Mouse (Mus musculus) embryo, embryonic 11.5 days (tissue): ENCODE results near the gene Wdr26.
A peak's percentile ranks its signal among the peaks of the same experiment; 100 is the strongest.

Source experiments
- DNase-seq: peaks from one replicate; pipeline ENCODE4 v3.0.0-alpha.2; 2012; ENCODE audit warnings: low read depth, low spot score

The Wdr26 gene

DNA sequence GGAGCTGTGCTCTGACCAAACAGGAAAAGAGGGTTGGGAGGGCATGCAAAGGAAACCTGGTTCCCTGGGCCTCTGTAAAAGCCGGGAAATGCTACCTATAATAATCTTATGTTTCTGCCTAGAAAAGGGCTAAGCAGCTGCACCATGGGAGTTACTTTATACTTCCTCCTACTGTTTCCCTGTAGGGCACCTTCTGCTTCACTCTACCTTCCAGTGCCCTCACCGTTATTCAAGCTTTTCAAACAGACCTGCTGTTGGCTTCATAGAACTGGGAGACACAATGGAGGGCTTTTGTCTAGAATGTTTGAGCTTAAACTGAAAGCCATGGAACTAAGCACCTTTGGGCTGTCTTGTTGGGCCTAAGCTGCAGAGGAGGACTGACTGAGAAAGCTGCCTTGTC lies 44.0 kb downstream of the Wdr26 start:
- no peak for DNase-seq

DNA sequence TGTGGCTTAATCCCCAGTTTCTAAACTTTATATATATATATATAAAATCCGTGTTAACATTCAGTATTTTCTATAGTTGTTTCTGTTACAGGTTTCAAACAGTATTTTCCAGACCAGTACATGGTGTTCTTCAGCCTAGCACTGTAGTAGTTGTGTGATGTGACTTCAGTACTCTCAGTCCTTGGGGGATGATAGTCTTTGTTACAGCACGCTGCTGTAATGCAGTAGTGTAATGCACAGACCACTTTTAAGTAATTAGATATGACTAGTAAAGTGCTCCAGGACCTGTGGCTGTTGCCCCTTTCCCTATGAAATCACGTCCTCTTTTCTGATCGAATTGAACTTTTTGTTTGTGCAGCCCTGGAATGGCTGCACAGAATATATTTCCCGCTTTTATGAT lies 60.3 kb downstream of the Wdr26 start:
- no peak for DNase-seq

DNA sequence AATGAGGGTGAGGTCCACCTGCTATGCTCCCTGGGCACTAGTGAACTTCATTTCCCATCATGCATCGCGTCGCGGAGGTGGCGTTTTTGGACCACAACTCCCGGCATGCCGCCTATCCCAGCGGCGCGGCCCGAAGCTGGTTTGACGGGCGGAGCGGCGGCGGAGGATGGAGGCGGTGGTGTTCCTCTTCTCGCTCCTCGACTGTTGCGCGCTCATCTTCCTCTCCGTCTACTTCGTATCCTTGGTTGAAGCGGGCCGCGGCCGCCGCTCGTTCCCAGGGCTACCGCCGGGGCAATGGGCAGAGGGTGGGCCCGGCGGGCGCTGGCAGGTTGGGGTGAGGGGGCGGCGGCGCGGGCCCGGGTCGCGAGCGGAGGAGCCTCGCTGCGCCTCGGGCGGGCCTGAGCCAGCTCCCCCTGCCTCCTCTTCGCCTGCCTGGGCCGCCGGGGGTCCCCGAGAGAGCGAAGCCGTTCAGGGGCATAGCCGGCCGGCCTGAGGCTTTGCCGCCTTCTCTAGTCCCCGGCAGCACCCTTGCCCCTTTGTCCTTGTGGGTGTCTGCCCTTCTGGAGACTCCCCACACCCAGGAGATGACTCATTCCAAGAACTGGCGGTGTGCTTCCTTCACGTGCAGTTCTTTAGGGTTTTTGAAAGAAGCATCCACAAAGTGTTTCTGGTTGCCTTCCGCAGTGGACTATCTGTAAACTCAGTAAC lies 60.8 kb downstream of the Wdr26 start:
- DNase-seq, result peak; percentile 83

DNA sequence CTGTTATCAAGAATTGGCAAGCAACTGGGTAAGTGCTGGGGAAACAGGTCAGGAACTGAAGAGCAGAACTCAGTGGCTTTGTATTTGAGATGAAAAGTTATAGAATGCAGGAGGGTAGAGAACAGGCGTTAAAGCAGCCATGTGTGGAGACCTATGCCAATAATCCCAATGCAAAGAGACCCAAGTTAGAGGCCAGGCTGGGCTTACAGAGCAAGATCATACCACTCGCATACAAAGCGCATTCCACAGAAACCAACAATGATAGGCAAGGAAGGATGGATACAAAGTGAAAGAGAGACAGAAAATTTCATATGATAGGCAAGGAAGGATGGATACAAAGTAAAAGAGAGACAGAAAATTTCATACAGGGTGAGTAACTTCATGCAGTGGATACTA lies 61.4 kb downstream of the Wdr26 start:
- no peak for DNase-seq

DNA sequence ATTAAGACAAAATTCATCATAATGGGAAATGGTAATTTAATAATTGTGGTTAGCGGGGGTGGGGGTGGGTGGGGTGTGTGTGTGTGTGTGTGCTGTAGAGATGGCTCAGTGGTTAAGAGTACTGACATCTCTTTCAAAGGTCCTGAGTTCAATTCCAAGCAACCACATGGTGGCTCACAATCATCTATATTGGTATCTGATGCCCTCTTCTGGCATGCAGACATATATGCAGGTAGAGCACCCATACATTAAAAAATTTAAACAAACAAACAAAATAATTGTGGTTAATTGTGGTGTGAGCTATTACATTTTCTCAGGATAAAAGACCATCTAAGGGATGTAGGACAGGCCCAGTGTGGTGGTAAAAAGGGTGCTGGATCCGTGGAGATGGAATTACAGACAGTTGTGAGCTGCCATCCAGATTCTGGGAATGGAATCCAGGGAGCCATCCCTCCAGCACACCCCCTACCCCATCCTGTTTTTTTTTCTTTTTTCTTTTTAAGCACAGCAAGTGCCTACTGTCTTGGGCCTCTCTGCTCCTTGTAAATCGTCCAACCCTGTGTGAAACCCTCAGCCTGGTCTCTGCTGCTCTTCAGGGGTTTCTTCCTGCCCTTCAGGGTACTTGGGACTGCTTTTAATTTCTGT lies 62.3 kb downstream of the Wdr26 start:
- no peak for DNase-seq

DNA sequence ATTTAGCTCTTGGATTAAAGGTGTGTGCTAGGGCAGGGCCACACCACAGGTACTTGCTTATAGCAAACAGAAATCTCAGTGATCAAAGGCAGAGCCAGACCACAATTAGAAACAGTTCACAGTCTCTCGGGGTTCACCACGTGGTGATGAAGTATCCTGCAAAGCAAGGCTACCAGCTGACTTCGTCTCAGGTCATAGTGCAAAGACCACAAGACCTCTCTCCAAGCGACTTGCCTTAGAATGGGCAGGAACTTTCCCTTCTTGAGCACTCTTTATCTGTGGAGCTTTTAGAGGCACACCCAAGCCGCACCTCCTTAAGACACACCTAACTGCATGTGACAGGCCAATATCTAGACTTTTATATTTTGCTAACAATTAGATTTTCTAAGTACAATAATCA lies 63.3 kb downstream of the Wdr26 start:
- no peak for DNase-seq

DNA sequence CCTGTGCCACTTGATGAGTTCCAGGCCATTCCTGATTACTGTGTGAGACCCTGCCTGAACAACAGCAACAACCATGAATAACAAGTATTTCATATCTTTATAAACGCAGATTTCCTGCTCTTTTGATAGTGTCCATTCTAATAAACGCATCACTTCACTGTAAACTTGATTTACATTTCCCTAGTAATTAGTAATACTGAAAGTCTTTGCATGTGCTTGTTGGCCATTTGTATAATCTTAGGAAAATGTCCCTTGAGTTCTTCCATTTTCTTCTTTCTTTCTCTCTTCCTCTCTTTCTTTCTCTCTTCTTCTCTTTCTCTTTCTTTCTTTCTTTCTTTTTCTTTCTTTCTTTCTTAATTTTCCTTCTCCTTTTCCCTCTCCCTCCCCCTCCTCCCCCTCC lies 65.6 kb downstream of the Wdr26 start:
- DNase-seq, result no peak

DNA sequence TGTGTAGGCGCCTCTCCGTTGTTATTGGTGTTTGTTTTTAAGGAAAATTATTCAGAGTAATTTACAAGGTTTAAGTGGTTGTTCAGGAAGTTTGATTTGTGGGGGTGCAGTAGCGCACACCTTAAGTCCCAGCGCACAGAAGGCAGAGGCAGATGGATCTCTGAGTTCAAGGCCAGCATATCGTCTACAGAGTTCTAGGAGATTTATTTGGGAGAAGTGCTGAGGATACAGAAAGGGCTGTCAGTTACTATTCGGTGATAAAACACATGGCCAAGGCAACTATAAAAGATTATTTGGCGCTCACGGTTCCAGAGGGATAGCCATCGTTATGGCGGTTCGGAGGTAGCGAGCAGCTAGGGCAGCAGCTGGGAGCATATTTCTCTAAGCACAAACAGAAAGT lies 66.8 kb downstream of the Wdr26 start:
- no peak for DNase-seq

DNA sequence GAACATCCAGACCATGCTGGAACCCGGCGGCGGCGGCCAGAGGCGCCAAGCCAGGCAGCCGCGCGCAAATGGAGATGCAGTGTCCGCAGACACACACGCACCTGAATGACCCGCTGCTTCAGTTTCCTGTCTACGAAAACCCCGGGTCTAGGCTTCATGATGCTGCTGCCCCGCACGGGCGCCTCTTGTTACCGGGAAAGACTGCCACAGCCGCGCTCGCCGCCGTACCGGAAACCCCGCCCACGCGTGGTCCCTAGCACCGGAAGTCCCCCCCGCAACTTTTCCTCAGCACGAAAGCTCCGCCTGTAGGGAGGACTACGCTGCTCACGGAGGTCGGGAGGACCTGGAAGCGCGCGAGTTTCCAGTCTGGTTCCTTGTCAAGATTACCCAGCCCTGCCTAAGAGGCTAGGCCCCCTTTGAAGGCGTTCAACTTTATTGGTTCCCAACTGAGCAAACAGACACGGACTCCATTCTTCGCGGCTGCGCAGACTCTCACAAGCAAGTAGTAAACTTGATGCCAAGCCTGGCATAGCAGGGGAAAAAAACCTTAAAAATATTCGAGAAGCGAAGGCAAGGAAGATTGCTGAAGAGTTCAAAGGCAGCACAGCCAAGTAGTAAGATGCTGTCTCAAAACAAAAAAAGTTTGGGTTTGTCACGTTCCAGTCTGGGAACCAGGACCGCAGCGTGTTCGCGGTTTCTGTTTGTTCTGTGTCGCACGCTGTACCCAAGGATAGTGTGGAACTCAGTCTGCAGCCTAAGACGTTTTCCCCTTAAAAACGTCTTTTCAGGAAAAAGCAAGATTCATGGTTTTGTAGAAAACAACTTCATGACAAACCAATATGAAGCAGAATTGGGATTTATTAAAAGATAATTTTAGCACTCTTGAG lies 67.6 kb downstream of the Wdr26 start, which contains the start of the genes Nvl and Cnih4:
Gene Nvl (minus strand): TSS at position 255 of the 887 bp plus-strand sequence.
Gene Cnih4 (plus strand): TSS at position 744 of the 887 bp plus-strand sequence.
- DNase-seq, result peak; percentile 91

DNA sequence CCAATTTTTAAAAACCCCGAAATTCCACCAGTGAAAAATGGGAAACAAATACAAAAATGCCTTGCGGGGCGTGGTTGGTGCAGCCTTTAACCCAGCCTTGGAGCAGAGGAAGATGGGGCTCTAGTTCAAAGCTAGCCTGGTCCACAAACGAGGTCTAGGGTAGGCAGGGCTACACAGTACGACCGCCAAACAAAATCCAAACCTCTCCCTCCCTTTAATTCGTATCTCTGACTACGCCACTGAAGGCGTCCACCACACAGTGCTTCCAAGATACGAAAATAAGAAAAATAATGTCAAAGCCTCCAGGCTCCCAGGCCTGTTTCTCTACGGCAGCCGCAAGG lies 68.2 kb downstream of the Wdr26 start:
- no peak for DNase-seq

DNA sequence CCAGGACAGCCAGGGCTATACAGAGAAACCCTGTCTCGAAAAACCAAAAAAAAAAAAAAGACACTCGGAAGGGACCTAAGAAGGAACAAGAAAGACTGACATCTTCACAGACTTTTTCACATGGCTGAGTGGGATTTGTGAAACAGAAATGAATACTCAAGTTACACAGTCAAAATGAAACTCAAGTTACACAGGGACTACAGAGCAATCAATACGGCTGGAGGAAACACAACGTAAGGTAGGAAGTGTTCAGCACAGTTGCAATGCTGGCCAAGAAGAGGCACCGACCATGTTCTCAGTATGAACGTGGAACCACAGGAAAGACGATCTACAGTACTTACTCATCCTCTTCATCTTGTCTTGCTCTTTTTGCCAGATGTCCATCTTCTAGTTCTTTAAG lies 73.1 kb downstream of the Wdr26 start:
- DNase-seq, result no peak

DNA sequence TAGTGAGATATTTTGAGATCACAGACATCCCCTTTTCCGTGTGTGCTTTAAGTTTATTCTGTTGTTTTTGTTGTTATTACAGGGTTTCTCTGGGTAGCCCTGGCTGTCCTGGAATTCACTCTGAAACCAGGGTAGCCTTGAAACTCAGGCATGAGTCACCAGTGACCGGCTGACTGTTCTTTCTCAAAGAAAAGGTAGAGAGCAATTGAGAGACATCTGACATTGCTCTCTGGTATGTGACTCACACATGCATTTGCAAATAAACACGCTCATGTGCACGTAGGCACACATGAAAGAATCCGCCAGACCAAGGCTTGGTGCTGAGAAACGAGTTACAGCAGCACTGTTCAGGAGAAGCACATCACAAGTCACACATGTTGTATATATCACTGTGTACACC lies 79.9 kb downstream of the Wdr26 start:
- no peak for DNase-seq

DNA sequence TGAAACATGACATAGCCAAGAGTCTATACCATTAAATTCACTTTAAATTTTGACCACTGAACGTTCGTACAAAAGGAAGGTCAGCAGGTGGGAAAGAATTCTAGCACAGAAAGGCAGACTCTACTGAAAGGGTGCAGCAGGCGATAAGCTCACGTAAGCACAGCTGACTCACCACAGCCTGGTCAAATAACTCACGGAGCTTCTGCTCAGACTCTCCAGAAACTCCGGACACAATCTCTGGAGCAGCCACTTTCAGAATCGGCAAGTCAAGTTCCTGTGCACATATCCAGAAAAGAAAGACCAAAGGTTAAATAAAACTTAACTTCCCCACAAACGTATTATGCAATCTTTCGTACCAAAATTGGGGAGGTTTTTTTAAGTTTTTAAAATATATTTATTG lies 85.0 kb downstream of the Wdr26 start:
- no peak for DNase-seq

DNA sequence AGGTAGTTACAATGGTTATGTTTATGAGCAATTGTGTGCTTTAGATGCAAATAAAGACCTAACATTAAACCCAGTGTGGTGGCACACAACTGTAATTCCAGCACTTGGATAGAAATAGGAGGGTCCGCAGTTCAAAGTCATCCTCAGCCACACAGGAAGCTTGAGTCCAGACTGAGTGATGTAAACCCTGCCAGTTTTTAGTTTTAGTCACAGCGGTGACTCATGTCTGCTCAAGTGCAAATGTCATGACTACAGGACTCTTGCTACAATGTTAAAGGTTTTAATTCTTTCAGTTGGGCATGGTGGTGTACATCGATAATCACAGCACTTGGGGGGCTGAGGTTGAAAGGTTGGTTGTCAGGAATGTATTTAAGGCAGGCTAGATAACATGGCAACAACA lies 85.9 kb downstream of the Wdr26 start:
- no peak for DNase-seq

DNA sequence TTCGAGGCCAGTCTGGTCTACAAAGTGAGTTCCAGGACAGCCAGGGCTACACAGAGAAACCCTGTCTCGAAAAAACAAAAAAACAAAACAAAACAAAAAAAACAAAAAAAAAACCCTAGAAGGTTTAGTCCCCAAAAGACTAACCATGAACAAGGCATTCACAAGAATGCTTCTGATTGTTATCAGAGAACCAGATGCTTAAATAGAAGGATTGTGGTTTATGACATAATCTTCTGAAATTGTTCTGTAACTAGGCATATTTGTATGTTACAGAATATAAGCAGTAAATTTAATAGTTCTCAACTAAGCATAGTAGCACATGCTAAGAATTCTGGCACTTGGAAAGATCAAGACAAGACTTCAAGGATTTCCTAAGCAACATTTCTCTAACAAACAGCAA lies 87.7 kb downstream of the Wdr26 start:
- DNase-seq, result no peak
